ENCODE assay signal across 8 mouse cellular contexts in the genomic region with DNA sequence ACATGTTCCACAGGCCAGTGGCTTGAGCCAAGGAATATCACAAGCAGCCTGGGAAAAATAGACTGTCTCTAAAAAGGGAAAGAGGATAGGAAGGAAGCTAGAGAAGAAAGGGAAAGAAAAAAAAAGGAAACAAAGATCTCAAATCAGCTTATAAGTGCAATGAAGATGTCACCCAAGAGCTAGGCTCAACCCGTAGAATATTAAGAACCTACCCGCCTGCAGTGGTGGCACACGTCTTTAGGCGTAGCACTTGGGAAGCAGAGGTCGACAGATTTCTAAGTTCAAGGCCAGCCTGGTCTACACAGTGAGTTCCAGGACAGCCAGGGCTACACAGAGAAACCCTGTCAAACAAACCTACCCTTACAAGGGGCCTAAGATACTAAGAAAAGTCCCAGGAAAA. TPM values are rescaled to one million over a fixed set of nuclear protein-coding genes. Genes with fewer than 3 reads are reported as not detected.
DNase-seq lines count a peak whose midpoint lies in the region; ATAC-seq lines count a peak whose summit lies in the region.

No protein-coding gene starts in this region.

- H3K4me3 ChIP-seq in kidney, embryonic 16.5 days (ENCODE audit: low read length), result no peak overlapping the region
- H3K4me3 ChIP-seq in embryonic facial prominence, embryonic 12.5 days, result peak overlapping the region; percentile 90
- no peak overlapping the region; the same call in 1 of the 2 replicates for H3K4me3 ChIP-seq in intestine, embryonic 16.5 days (ENCODE audit: low read length)
- H3K4me3 ChIP-seq in midbrain, embryonic 16.5 days (ENCODE audit: low read depth, low read length), result no peak overlapping the region

- H3K27me3 ChIP-seq in kidney, embryonic 16.5 days (ENCODE audit: insufficient read depth, low read length), result no peaks in the 10 kb centered on the region
- H3K27me3 ChIP-seq in embryonic facial prominence, embryonic 12.5 days, result no peaks in the 10 kb centered on the region
- no peaks in the 10 kb centered on the region for H3K27me3 ChIP-seq in intestine, embryonic 16.5 days (replicated peaks; ENCODE audit: control insufficient read depth, insufficient read depth, low read length)
- no peaks in the 10 kb centered on the region for H3K27me3 ChIP-seq in midbrain, embryonic 16.5 days (ENCODE audit: control insufficient read depth, insufficient read depth, low read depth, low read length)

- WGBS in kidney, embryonic 16.5 days, result 77% methylated on average over 5 of the region's 5 CpGs
- WGBS in embryonic facial prominence, embryonic 12.5 days, result 89% methylated on average over 5 of the region's 5 CpGs
- WGBS in intestine, embryonic 16.5 days, result 84% methylated on average over 5 of the region's 5 CpGs
- WGBS in midbrain, embryonic 16.5 days, result 84% methylated on average over 5 of the region's 5 CpGs

- H3K27ac ChIP-seq in kidney, embryonic 16.5 days (ENCODE audit: low read length), result no peak overlapping the region
- no peak overlapping the region for H3K27ac ChIP-seq in embryonic facial prominence, embryonic 12.5 days
- H3K27ac ChIP-seq in intestine, embryonic 16.5 days (ENCODE audit: low read length), result no peak overlapping the region
- no peak overlapping the region for H3K27ac ChIP-seq in midbrain, embryonic 16.5 days (ENCODE audit: low read length)

- H3K9ac ChIP-seq in kidney, embryonic 16.5 days (replicated peaks; ENCODE audit: low read length), result no peak overlapping the region
- H3K9ac ChIP-seq in embryonic facial prominence, embryonic 12.5 days, result no peak overlapping the region
- peak overlapping the region; percentile 63; the same call in 1 of the 2 replicates for H3K9ac ChIP-seq in intestine, embryonic 16.5 days (ENCODE audit: low read depth, low read length)
- H3K9ac ChIP-seq in midbrain, embryonic 16.5 days (ENCODE audit: low read depth, low read length), result no peak overlapping the region

- no peak for ATAC-seq in kidney, embryonic 16.5 days (ENCODE audit: low FRiP score, low TSS enrichment)
- no peak for ATAC-seq in embryonic facial prominence, embryonic 12.5 days (ENCODE audit: insufficient number of reproducible peaks, insufficient read depth, low FRiP score, low TSS enrichment)
- ATAC-seq in intestine, embryonic 16.5 days, result no peak
- no peak for ATAC-seq in midbrain, embryonic 16.5 days

- peaks cover 18% of the 10 kb centered on the region for H3K4me1 ChIP-seq in kidney, embryonic 16.5 days (ENCODE audit: insufficient read depth, low read length)
- peaks cover 14% of the 10 kb centered on the region; the same call in 1 of the 2 replicates for H3K4me1 ChIP-seq in embryonic facial prominence, embryonic 12.5 days
- peaks cover 8% of the 10 kb centered on the region; the same call in 1 of the 2 replicates for H3K4me1 ChIP-seq in intestine, embryonic 16.5 days (ENCODE audit: control insufficient read depth, insufficient read depth, low read length)
- H3K4me1 ChIP-seq in midbrain, embryonic 16.5 days (ENCODE audit: control insufficient read depth, insufficient read depth, low read length), result peaks cover 14% of the 10 kb centered on the region

- no peaks in the 10 kb centered on the region for H3K9me3 ChIP-seq in kidney, embryonic 16.5 days (ENCODE audit: low read length)
- no peaks in the 10 kb centered on the region for H3K9me3 ChIP-seq in embryonic facial prominence, embryonic 12.5 days
- H3K9me3 ChIP-seq in intestine, embryonic 16.5 days (ENCODE audit: control insufficient read depth, low read length), result no peaks in the 10 kb centered on the region
- H3K9me3 ChIP-seq in midbrain, embryonic 16.5 days (replicated peaks; ENCODE audit: control insufficient read depth, low read length, poor library complexity, severe bottlenecking), result no peaks in the 10 kb centered on the region

- peak overlapping the region; percentile 58 for H3K4me2 ChIP-seq in kidney, embryonic 16.5 days (replicated peaks; ENCODE audit: low read depth, low read length)
- peak overlapping the region; percentile 57 for H3K4me2 ChIP-seq in embryonic facial prominence, embryonic 12.5 days (replicated peaks)
- H3K4me2 ChIP-seq in intestine, embryonic 16.5 days (ENCODE audit: low read depth, low read length), result peak overlapping the region; percentile 64
- H3K4me2 ChIP-seq in midbrain, embryonic 16.5 days (ENCODE audit: low read length), result peak overlapping the region; percentile 54

- no peak for DNase-seq in kidney, adult 9 months
- DNase-seq in adrenal gland, postnatal 25 days, result no peak
- no peak for DNase-seq in B cell, adult 2 months
- no peak for DNase-seq in urinary bladder, postnatal 14 days (ENCODE audit: low spot score)

- H3K36me3 ChIP-seq in kidney, embryonic 16.5 days (ENCODE audit: insufficient read depth, low read length), result peaks cover 9% of the 10 kb centered on the region
- H3K36me3 ChIP-seq in embryonic facial prominence, embryonic 12.5 days, result 0 out of 2 replicates have a peak, but pooled peaks cover 9% of the 10 kb centered on the region
- H3K36me3 ChIP-seq in intestine, embryonic 16.5 days (ENCODE audit: control insufficient read depth, insufficient read depth, low read length), result no peaks in the 10 kb centered on the region
- no peaks in the 10 kb centered on the region for H3K36me3 ChIP-seq in midbrain, embryonic 16.5 days (ENCODE audit: control insufficient read depth, insufficient read depth, low read length)

RNA-seq across cellular contexts. Expression of a gene that starts 0.9 kb away (rescaled TPM):
- polyA plus RNA-seq in kidney, embryonic 16.5 days (2015; fragmentation: Nextera tagmentation; extraction: Ambion mirVana), result 25.0 and 30.3 TPM in 2 replicates
- polyA plus RNA-seq in embryonic facial prominence, embryonic 12.5 days (2016; fragmentation: Nextera tagmentation; extraction: Ambion mirVana), result 25.6 and 26.1 TPM in 2 replicates
- 21.7 and 22.9 TPM in 2 replicates for polyA plus RNA-seq in intestine, embryonic 16.5 days (2015; fragmentation: Nextera tagmentation; extraction: Ambion mirVana)
- 21.1 and 22.4 TPM in 2 replicates for polyA plus RNA-seq in midbrain, embryonic 16.5 days (2015; fragmentation: Nextera tagmentation; extraction: Ambion mirVana)
- 58.1 and 61.8 TPM in 2 replicates for total RNA-seq in adrenal gland, postnatal 25 days (2021)

RNA-seq across cellular contexts. Expression of a gene that starts 19.7 kb away (rescaled TPM):
- polyA plus RNA-seq in kidney, embryonic 16.5 days (2015; fragmentation: Nextera tagmentation; extraction: Ambion mirVana), result 10.0 and 10.5 TPM in 2 replicates
- polyA plus RNA-seq in embryonic facial prominence, embryonic 12.5 days (2016; fragmentation: Nextera tagmentation; extraction: Ambion mirVana), result 12.0 and 13.3 TPM in 2 replicates
- 4.3 and 5.1 TPM in 2 replicates for polyA plus RNA-seq in intestine, embryonic 16.5 days (2015; fragmentation: Nextera tagmentation; extraction: Ambion mirVana)
- 6.2 and 7.5 TPM in 2 replicates for polyA plus RNA-seq in midbrain, embryonic 16.5 days (2015; fragmentation: Nextera tagmentation; extraction: Ambion mirVana)
- total RNA-seq in adrenal gland, postnatal 25 days (2021), result 27.5 and 36.2 TPM in 2 replicates

RNA-seq across cellular contexts. Expression of a gene that starts 40.8 kb away (rescaled TPM):
- polyA plus RNA-seq in kidney, embryonic 16.5 days (2015; fragmentation: Nextera tagmentation; extraction: Ambion mirVana), result 88.7 and 105 TPM in 2 replicates
- polyA plus RNA-seq in embryonic facial prominence, embryonic 12.5 days (2016; fragmentation: Nextera tagmentation; extraction: Ambion mirVana), result 18.7 and 18.8 TPM in 2 replicates
- polyA plus RNA-seq in intestine, embryonic 16.5 days (2015; fragmentation: Nextera tagmentation; extraction: Ambion mirVana), result 157 and 167 TPM in 2 replicates
- polyA plus RNA-seq in midbrain, embryonic 16.5 days (2015; fragmentation: Nextera tagmentation; extraction: Ambion mirVana), result 10.8 and 12.4 TPM in 2 replicates
- total RNA-seq in adrenal gland, postnatal 25 days (2021), result 59.0 and 88.0 TPM in 2 replicates

RNA-seq across cellular contexts. Expression of a gene that starts 41.6 kb away (rescaled TPM):
- 28.8 and 32.9 TPM in 2 replicates for polyA plus RNA-seq in kidney, embryonic 16.5 days (2015; fragmentation: Nextera tagmentation; extraction: Ambion mirVana)
- 28.7 and 31.3 TPM in 2 replicates for polyA plus RNA-seq in embryonic facial prominence, embryonic 12.5 days (2016; fragmentation: Nextera tagmentation; extraction: Ambion mirVana)
- polyA plus RNA-seq in intestine, embryonic 16.5 days (2015; fragmentation: Nextera tagmentation; extraction: Ambion mirVana), result 16.9 and 17.6 TPM in 2 replicates
- 17.6 and 18.7 TPM in 2 replicates for polyA plus RNA-seq in midbrain, embryonic 16.5 days (2015; fragmentation: Nextera tagmentation; extraction: Ambion mirVana)
- total RNA-seq in adrenal gland, postnatal 25 days (2021), result 25.6 and 44.9 TPM in 2 replicates
